Mouse (Mus musculus) small intestine, adult 2 months (tissue): Measurements from ENCODE around the gene Gstt1.

Experiments
- CTCF ChIP-seq: fragments of 200-500 bp; IDR thresholded peaks from 2 replicates; pipeline ENCODE4 v1.5.1; 2012; ENCODE audit warnings: low read depth, mild to moderate bottlenecking, control low read depth, inconsistent platforms, low read length, moderate library complexity, mixed read lengths; ENCODE audit not compliant: insufficient replicate concordance, insufficient read length; ENCODE audit errors: extremely low read depth
- POLR2A ChIP-seq: fragments of 200-500 bp; IDR thresholded peaks from 2 replicates; pipeline ENCODE4 v1.6.1; 2012; ENCODE audit warnings: low read depth, mild to moderate bottlenecking, control low read depth, inconsistent platforms, low read length, moderate library complexity

DNA sequence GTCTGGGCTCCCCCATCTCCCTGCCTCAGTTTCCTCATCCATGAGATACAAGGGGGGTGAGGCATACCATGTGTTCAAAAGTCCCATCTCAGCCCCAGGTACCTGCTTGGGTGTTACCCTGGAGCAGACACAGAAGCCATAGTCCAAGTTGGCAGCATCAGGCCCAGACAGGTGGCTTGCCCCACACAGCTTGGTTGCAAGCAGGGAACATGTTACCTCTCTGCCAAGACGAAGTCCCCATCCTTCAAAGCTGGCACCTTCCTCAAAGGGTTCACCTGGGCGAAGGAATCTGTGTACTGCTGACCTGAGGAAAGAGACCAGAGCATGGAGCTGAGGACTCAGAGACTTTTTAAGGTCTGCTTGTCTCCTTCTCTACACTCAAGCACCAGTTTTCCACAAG is 20.5 kb downstream of the Gstt1 start:
- TF ChIP-seq CTCF (no peak), POLR2A (no peak)
